Mouse (Mus musculus) CH12.LX (cell line): Measurements from ENCODE around the gene Gli2. TPM values are rescaled to one million over a fixed set of nuclear protein-coding genes. Genes with fewer than 3 reads are reported as not detected.

Source experiments
- DNase-seq: peaks from one replicate; pipeline ENCODE4 v3.0.0-alpha.2; 2013; ENCODE audit errors: extremely low read depth
- H3K27ac ChIP-seq: 2 replicates; pipeline ENCODE4 v1.5.1; 2012; ENCODE audit warnings: low read depth, mild to moderate bottlenecking, control low read depth, moderate library complexity; ENCODE audit not compliant: insufficient read depth
- H3K27me3 ChIP-seq: replicated peaks from 2 replicates; pipeline ENCODE3; 2012; ENCODE audit warnings: inconsistent platforms
- H3K36me3 ChIP-seq, 2 experiments: replicated peaks in 1 of 2; 2 replicates each; pipeline versions ENCODE3 to v1.6.1; 2012; ENCODE audit warnings: inconsistent platforms in 1 of 2, low read length in 1 of 2, mild to moderate bottlenecking in 1 of 2, mixed read lengths in 1 of 2, moderate library complexity in 1 of 2; ENCODE audit not compliant: control insufficient read depth in 1 of 2, insufficient read depth in 1 of 2
- H3K4me1 ChIP-seq, 2 experiments: 2 replicates each; pipeline ENCODE4 v1.6.1; 2012; ENCODE audit warnings: inconsistent platforms in 1 of 2, moderate library complexity in 1 of 2; ENCODE audit not compliant: insufficient read depth in 2 of 2, control insufficient read depth in 1 of 2
- H3K4me2 ChIP-seq: 2 replicates; pipeline ENCODE4 v1.6.1; 2012; ENCODE audit warnings: low read depth, mild to moderate bottlenecking, control low read depth; ENCODE audit not compliant: poor library complexity, insufficient read depth, severe bottlenecking
- H3K4me3 ChIP-seq, 3 experiments: fragments of 150-350 bp in 1 of 3; sonication (generic) in 1 of 3; replicated peaks in 1 of 3; 2 replicates each; pipeline versions ENCODE3 to v1.5.1; 2011 to 2012; ENCODE audit warnings: low read depth in 2 of 3, low read length in 2 of 3, mild to moderate bottlenecking in 2 of 3, moderate library complexity in 2 of 3, control low read depth in 1 of 3, improper control_type of control experiment in 1 of 3, inconsistent platforms in 1 of 3, mixed read lengths in 1 of 3; ENCODE audit not compliant: poor library complexity in 1 of 3
- H3K79me2 ChIP-seq: replicated peaks from 2 replicates; pipeline ENCODE4 v1.6.1; 2012; ENCODE audit warnings: mild to moderate bottlenecking, moderate library complexity; ENCODE audit not compliant: control insufficient read depth, poor library complexity, insufficient read depth, severe bottlenecking; ENCODE audit errors: extremely low read depth
- H3K9ac ChIP-seq: 2 replicates; pipeline ENCODE4 v1.6.1; 2012; ENCODE audit warnings: low read depth, mild to moderate bottlenecking, control low read depth, moderate library complexity; ENCODE audit not compliant: insufficient read depth
- H3K9me3 ChIP-seq: replicated peaks from 2 replicates; pipeline ENCODE3; 2012; ENCODE audit warnings: low read length, inconsistent platforms, mixed read lengths
- BHLHE40 ChIP-seq: IDR thresholded peaks from 2 replicates; pipeline ENCODE4 v1.6.1; 2011; ENCODE audit warnings: mild to moderate bottlenecking, low read depth, low read length, improper control_type of control experiment
- CHD2 ChIP-seq: IDR thresholded peaks from 2 replicates; pipeline ENCODE4 v1.6.1; 2011; ENCODE audit warnings: low read length, improper control_type of control experiment
- CTCF ChIP-seq, 2 experiments: IDR thresholded peaks in 1 of 2; conservative IDR thresholded peaks in 1 of 2; 2 replicates each; pipeline ENCODE4 v1.5.1; 2011 to 2012; ENCODE audit warnings: low read depth in 2 of 2, low read length in 2 of 2, improper control_type of control experiment in 1 of 2, inconsistent platforms in 1 of 2, mild to moderate bottlenecking in 1 of 2, moderate library complexity in 1 of 2
- ETS1 ChIP-seq: conservative IDR thresholded peaks from 2 replicates; pipeline ENCODE4 v1.6.1; 2012; ENCODE audit warnings: low read depth, mild to moderate bottlenecking, inconsistent platforms, low read length, improper control_type of control experiment, moderate library complexity
- NRF1 ChIP-seq: IDR thresholded peaks from 2 replicates; pipeline ENCODE4 v1.6.1; 2014; ENCODE audit warnings: low read depth, mild to moderate bottlenecking, inconsistent platforms, low read length, improper control_type of control experiment, moderate library complexity
- POLR2AphosphoS2 ChIP-seq: IDR thresholded peaks from 2 replicates; pipeline ENCODE4 v1.6.1; 2011; ENCODE audit warnings: low read depth, low read length, improper control_type of control experiment
- RAD21 ChIP-seq: IDR thresholded peaks from 2 replicates; pipeline ENCODE4 v1.6.1; 2011; ENCODE audit warnings: low read depth, mild to moderate bottlenecking, low read length, improper control_type of control experiment, moderate library complexity
- SIN3A ChIP-seq: IDR thresholded peaks from 2 replicates; pipeline ENCODE4 v1.6.1; 2012; ENCODE audit warnings: low read length, improper control_type of control experiment, inconsistent platforms
- SMC3 ChIP-seq: IDR thresholded peaks from 2 replicates; pipeline ENCODE4 v1.6.1; 2011; ENCODE audit warnings: low read depth, low read length, improper control_type of control experiment
- TCF12 ChIP-seq: IDR thresholded peaks from 2 replicates; pipeline ENCODE4 v1.6.1; 2014; ENCODE audit warnings: low read depth, mild to moderate bottlenecking, inconsistent platforms, low read length, improper control_type of control experiment
- UBTF ChIP-seq: IDR thresholded peaks from 2 replicates; pipeline ENCODE4 v1.6.1; 2012; ENCODE audit warnings: low read depth, mild to moderate bottlenecking, inconsistent platforms, low read length, improper control_type of control experiment, moderate library complexity
- ZC3H11A ChIP-seq: IDR thresholded peaks from 2 replicates; pipeline ENCODE4 v1.6.1; 2012; ENCODE audit warnings: low read depth, mild to moderate bottlenecking, inconsistent platforms, low read length, improper control_type of control experiment
- ZKSCAN1 ChIP-seq: IDR thresholded peaks from 2 replicates; pipeline ENCODE4 v1.6.1; 2012; ENCODE audit warnings: low read depth, inconsistent platforms, low read length, improper control_type of control experiment, borderline replicate concordance
- ZMIZ1 ChIP-seq: IDR thresholded peaks from 2 replicates; pipeline ENCODE4 v1.6.1; 2012; ENCODE audit warnings: low read depth, mild to moderate bottlenecking, inconsistent platforms, low read length, improper control_type of control experiment
- dilution Hi-C: fragments of 300-500 bp; cut with MboI; formaldehyde crosslinking; loops from 2 replicates; pipeline ENCODE4 v1.14.3; 2020; ENCODE audit warnings: low sequenced_read_pairs; ENCODE audit not compliant: extremely low pct_unique_long_range_greater_than_20kb, extremely low pct_ligation_motif_present
- in situ Hi-C: fragments of 300-500 bp; cut with MboI; formaldehyde crosslinking; loops from 3 replicates; pipeline ENCODE4 v1.14.3; 2019; ENCODE audit warnings: low sequenced_read_pairs, low pct_ligation_motif_present, low pct_unique_long_range_greater_than_20kb, mixed read lengths
- polyA plus RNA-seq: library from polyadenylated mRNA; unstranded; fragments of >175 nt; gene quantifications from 2 replicates; pipeline ENCODE4 v1.2.1, GENCODE M21; 2012; ENCODE audit warnings: low read depth; ENCODE audit not compliant: insufficient read length
- total RNA-seq, 2 experiments: library from RNA; depleted of rRNA; stranded (reverse); fragments of 300-350 nt in 1 of 2; fragments of >200 nt in 1 of 2; gene quantifications; 2 replicates each; pipeline ENCODE4 v1.2.3; 2012 to 2014

Gene Gli2
- total and polyA plus RNA-seq, 3 experiments: not detected

GRCm38 (mm10) chr1:119089887-119090620 lies 36.6 kb upstream of the Gli2 start:
- Histone ChIP-seq H3K27me3 (no peaks in the 10 kb centered on the region), H3K4me3 (no peak overlapping the region), H3K9ac (no peak overlapping the region), H3K36me3 (no peaks in the 10 kb centered on the region), H3K27ac (no peak overlapping the region), H3K79me2 (no peaks in the 10 kb centered on the region), H3K4me1 (no peaks in the 10 kb centered on the region), H3K9me3 (peaks cover 81% of the 10 kb centered on the region), H3K4me2 (no peak overlapping the region)
- dilution Hi-C loops (no loop called here), in situ Hi-C loops (loop anchor here (25.0 kb wide), 1 partner anchor 397 kb away; no protein-coding TSS in a partner anchor)
- TF ChIP-seq CHD2 (no peak), ETS1 (no peak), TCF12 (no peak), SIN3A (no peak), UBTF (no peak), ZKSCAN1 (no peak), POLR2AphosphoS2 (no peak), NRF1 (no peak)
- no peak for DNase-seq

- Histone ChIP-seq H3K4me1 (no peaks in the 10 kb centered on the region), H3K9me3 (peaks cover 79% of the 10 kb centered on the region), H3K27ac (no peak overlapping the region), H3K27me3 (no peaks in the 10 kb centered on the region), H3K79me2 (no peaks in the 10 kb centered on the region), H3K36me3 (no peaks in the 10 kb centered on the region), H3K4me2 (no peak overlapping the region), H3K4me3 (no peak overlapping the region), H3K9ac (no peak overlapping the region)
- DNase-seq: no peak
- TF ChIP-seq CTCF (conservative IDR thresholded peaks at IDR 0.05 in 1 of 2, IDR thresholded peaks at IDR 0.05 in 1 of 2; ENCODE audit: low read depth in 2 of 2, low read length in 2 of 2) (peak in 1 of 2 experiments; percentile 48; a peak in 2 of 4 replicates), SMC3 (peak; percentile 18; the same call in 1 of the 2 replicates), SIN3A (no peak), ZKSCAN1 (no peak), BHLHE40 (no peak), ZMIZ1 (no peak), NRF1 (no peak), ZC3H11A (no peak), RAD21 (peak; percentile 49), TCF12 (no peak)
- in situ Hi-C loops (loop anchor here (25.0 kb wide), 1 partner anchor 400 kb away; no protein-coding TSS in a partner anchor), dilution Hi-C loops (no loop called here)
Measured at GRCm38 (mm10) chr1:119087539-119087938, 34.1 kb upstream of the Gli2 start.
